Mouse (Mus musculus) stomach, embryonic 16.5 days (tissue): ENCODE measurements around the gene Lmbr1l. TPM values are rescaled to one million over a fixed set of nuclear protein-coding genes. Genes with fewer than 3 reads are reported as not detected.
A peak's percentile ranks its signal among the peaks of the same experiment; 100 is the strongest.

Experiments
- ATAC-seq: fragments of 200-750 bp; cut with Nextera tagmentation; 2 replicates; pipeline ENCODE4 v1.8.0; 2017; ENCODE audit warnings: moderate number of reproducible peaks, moderate TSS enrichment; ENCODE audit not compliant: insufficient read depth, low FRiP score
- H3K27ac ChIP-seq: fragments of 300-500 bp; sonication (generic); 2 replicates; pipeline ENCODE4 v1.5.1; 2014; ENCODE audit warnings: low read length
- H3K27me3 ChIP-seq: fragments of 300-500 bp; sonication (generic); 2 replicates; pipeline ENCODE4 v1.6.1; 2014; ENCODE audit warnings: low read length, control low read depth, mixed read lengths; ENCODE audit not compliant: control insufficient read depth, insufficient read depth
- H3K36me3 ChIP-seq: fragments of 300-500 bp; sonication (generic); 2 replicates; pipeline ENCODE4 v1.6.1; 2014; ENCODE audit warnings: low read length; ENCODE audit not compliant: control insufficient read depth, insufficient read depth
- H3K4me1 ChIP-seq: fragments of 300-500 bp; sonication (generic); 2 replicates; pipeline ENCODE4 v1.6.1; 2014; ENCODE audit warnings: low read length, control low read depth, mixed read lengths; ENCODE audit not compliant: control insufficient read depth, insufficient read depth
- H3K4me2 ChIP-seq: fragments of 300-500 bp; sonication (generic); 2 replicates; pipeline ENCODE4 v1.6.1; 2014; ENCODE audit warnings: low read depth, low read length, mixed read lengths
- H3K4me3 ChIP-seq: fragments of 300-500 bp; sonication (generic); replicated peaks from 2 replicates; pipeline ENCODE4 v1.5.1; 2014; ENCODE audit warnings: mild to moderate bottlenecking, low read length
- H3K9ac ChIP-seq: fragments of 300-500 bp; sonication (generic); 2 replicates; pipeline ENCODE4 v1.6.1; 2014; ENCODE audit warnings: low read length
- H3K9me3 ChIP-seq: fragments of 300-500 bp; sonication (generic); replicated peaks from 2 replicates; pipeline ENCODE4 v1.6.1; 2016; ENCODE audit warnings: low read length, control low read depth; ENCODE audit not compliant: control insufficient read depth
- WGBS: fragments of 180-500 bp; shearing (Covaris S2); extraction: QIAGEN DNeasy Blood & Tissue Kit; methylation state at CpG from one replicate; pipeline ENCODE4 v1.1.7; 2014; 5-methylcytosine and 5-hydroxymethylcytosine counted together
- polyA plus RNA-seq: library from polyadenylated mRNA; unstranded; fragments of >200 nt; fragmentation: Nextera tagmentation; extraction: Ambion mirVana; gene quantifications from 2 replicates; pipeline ENCODE4 v1.2.1, GENCODE M21; 2015

The Lmbr1l gene
- polyA plus RNA-seq, 1 experiment from 2014 or later: 14.8 TPM

DNA sequence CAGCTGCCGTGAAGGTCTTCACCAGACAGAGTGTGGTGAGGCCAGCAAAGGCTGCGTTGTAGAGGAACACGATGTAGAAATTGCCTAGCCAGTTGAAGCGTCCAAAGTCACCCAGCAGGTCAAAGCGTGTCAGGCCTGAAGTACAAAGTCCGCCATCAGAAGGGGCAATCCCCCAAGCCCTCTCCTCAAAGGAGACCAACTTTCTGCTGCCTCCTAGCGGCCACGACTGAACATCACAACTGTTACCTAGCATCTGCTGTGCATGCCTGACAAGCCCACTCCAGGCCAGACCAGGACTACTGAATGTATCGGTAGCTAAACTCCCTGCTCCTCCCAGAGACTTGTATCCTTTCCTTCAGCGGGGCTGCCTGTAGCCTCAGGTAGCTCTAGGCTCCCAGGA is 13.3 kb downstream of the Lmbr1l start:
- H3K4me1 ChIP-seq: no peaks in the 10 kb centered on the region
- no peak overlapping the region for H3K27ac ChIP-seq
- H3K4me3 ChIP-seq: no peak overlapping the region
- no peaks in the 10 kb centered on the region for H3K27me3 ChIP-seq
- WGBS: 27% methylated on average over 10 of the region's 10 CpGs
- H3K9ac ChIP-seq: no peak overlapping the region
- H3K9me3 ChIP-seq: no peaks in the 10 kb centered on the region
- no peak for ATAC-seq
- H3K36me3 ChIP-seq: peaks cover 10% of the 10 kb centered on the region; the same call in 1 of the 2 replicates
- no peak overlapping the region for H3K4me2 ChIP-seq

DNA sequence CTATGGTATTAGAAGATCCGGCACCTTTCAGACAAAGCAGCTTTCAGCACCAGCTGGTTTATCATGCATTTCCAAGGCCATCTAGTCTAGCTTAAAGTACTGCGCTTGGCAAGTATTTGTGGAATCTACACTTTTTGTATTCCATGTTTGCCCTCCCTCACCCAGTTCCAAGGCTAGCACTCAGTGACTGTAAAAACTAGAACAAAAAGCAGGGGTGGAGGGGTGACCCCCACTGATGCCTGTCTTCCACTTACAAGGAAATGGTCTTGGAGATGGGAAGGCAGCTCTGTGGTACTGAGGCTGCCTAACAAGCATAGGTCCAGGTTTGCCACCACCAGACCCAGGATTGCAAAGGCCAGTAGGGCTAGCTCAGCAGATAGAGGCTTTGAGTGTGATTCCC is 15.4 kb downstream of the Lmbr1l start:
- ATAC-seq: no peak
- H3K4me2 ChIP-seq: no peak overlapping the region
- no peak overlapping the region for H3K4me3 ChIP-seq
- no peak overlapping the region for H3K27ac ChIP-seq
- H3K9ac ChIP-seq: no peak overlapping the region
- peaks cover 9% of the 10 kb centered on the region for H3K4me1 ChIP-seq
- peaks cover 10% of the 10 kb centered on the region; the same call in 1 of the 2 replicates for H3K36me3 ChIP-seq
- peaks cover 19% of the 10 kb centered on the region for H3K27me3 ChIP-seq
- WGBS: 75% methylated on average over 2 of the region's 2 CpGs
- no peaks in the 10 kb centered on the region for H3K9me3 ChIP-seq

DNA sequence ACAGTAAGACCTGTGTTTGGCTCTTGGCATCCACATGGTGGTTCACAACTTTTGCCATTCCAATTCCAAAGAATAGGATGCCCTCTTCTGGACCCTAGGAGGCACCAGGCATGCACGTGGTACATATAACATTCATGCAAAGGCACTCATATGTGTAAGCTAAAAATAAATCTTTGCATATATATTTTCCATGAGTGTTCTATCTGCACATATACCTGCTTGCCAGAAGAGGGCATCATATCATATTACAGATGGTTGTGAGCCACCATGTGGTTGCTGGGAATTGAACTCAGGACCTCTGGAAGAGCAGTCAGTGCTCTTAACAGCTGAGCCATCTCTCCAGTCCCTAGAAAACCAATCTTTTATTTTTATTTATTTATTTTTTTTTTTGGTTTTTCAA is 16.5 kb downstream of the Lmbr1l start:
- H3K9ac ChIP-seq: no peak overlapping the region
- no peak overlapping the region for H3K4me3 ChIP-seq
- H3K27ac ChIP-seq: no peak overlapping the region
- peaks cover 26% of the 10 kb centered on the region for H3K27me3 ChIP-seq
- peaks cover 5% of the 10 kb centered on the region; the same call in 1 of the 2 replicates for H3K36me3 ChIP-seq
- H3K9me3 ChIP-seq: no peaks in the 10 kb centered on the region
- 65% methylated on average over 1 of the region's 1 CpGs for WGBS
- no peak overlapping the region for H3K4me2 ChIP-seq
- ATAC-seq: no peak
- H3K4me1 ChIP-seq: peaks cover 9% of the 10 kb centered on the region

DNA sequence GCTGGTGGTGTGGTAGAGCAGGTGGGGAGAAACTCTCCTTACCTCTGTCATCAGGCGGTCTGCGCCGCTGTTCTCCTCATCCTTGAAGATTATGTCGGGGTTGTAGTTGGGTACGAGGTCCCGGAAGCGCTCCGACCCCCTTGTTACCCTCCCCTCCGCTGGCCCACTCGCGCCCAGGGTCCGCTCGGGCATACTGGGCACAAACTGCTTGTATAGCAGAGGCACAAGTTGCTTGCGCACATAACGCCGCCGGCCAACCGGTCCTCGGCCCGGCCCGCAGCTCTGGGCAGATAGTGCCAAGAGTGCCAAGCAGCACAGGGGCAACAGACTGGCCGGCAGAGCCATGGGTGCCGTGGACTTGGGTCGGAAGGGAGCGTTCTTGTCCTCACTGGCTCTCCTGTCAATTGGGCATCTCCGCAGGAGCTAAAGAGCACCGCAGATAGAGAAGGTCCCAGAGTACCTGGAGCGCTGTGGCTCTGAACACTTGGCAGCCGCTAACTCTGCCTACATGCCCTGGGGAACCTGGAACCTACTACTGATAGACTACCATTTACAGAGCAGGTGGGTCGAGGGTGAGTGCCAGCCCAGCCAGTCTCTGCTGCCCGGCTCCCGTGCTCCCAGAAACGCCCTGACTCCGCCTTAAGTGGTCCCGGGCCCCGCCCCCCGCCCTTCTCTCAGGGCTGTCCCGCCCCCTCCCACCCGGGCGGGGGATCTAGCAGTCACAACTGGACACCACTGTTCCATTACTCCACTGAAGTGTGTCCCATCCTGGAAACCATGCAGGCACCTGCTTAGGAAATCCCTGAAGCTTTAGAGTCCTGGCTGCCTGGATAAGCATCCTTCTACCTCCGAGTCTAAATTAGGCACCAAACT is 19.9 kb downstream of the Lmbr1l start, which contains the start of gene Dhh:
Gene Dhh, minus strand, starts transcription at position 613 of the 873 bp plus-strand sequence.
- no peak for ATAC-seq
- Histone ChIP-seq H3K27ac (no peak within 1 kb of the TSS), H3K27me3 (peaks cover 58% of the 10 kb centered on the region), H3K9me3 (no peaks in the 10 kb centered on the region), H3K4me2 (peak within 1 kb of the TSS; percentile 45), H3K4me1 (peaks cover 19% of the 10 kb centered on the region), H3K4me3 (peak within 1 kb of the TSS; percentile 26), H3K9ac (no peak within 1 kb of the TSS; the same call in 1 of the 2 replicates), H3K36me3 (no peaks in the 10 kb centered on the region)
- WGBS: 1% methylated on average over 41 of the region's 41 CpGs

DNA sequence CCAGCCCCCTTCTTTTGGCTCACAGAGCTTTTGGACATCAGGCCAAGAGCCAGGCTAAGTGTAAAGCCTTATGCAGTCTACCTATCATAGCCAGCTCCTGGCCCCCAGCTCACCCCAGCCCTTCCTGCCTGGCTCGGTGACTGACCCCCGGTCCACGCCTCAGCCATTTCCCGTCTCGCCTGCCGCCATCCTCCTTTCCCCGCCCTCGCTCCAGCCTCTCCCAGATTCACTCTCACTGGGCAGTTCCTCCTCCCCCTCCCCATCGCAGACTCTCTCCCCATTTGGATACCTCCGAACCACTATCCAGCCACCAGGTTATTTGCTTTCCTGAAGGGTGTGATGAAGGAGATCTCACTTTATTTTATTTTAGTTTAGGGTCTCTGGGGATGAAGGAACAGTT is 20.5 kb downstream of the Lmbr1l start:
- Histone ChIP-seq H3K4me3 (peak overlapping the region; percentile 26; the same call in 1 of the 2 replicates), H3K4me1 (peaks cover 19% of the 10 kb centered on the region), H3K27me3 (peaks cover 62% of the 10 kb centered on the region)

DNA sequence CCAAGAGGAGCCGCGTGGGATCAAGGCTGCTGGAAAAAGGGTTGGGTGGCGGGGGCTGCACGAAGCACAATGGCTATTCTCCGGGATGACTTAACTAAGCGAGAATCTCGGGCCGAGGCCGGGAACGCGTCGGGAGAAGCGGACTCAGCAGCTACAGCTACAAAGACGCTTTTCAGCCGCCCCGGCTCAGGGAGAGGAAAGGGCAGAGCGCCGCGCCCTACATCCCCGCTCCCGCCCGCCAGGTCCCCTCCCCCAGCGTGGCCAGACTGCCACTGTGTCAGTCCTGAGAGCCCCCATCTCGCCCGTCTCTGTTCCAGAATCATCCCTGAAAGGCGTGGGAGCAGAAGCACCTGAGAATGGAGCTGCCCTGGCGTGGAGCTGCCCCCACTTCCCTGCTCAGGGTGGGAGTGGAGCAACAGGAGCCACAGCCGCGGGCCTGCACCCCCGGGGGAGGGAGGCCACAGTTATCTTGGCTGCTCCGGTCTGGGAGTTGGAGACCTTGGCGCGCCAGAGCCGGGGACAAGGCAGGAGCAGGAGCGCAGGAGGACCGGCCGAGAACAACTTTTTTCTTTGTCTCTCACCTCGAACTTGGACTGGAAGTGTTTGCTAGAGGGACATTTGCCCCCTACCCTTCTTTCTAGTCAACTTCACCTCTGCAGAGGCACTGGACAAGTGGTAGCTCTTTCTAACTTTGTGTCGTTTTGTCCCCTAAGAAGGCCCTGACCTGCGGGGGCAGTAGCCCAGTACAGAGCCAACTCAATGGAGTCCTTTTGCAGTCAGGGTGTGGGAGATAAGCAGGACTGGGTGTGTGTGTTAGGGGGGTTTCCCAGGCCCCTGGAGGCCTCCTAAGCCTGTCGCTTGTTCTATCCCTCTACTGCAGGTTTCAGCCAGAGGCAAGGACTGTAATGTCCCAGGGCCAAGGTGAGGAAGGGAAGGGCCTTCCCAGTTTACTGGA is 22.1 kb downstream of the Lmbr1l start:
- peak overlapping the region; percentile 42 for H3K9ac ChIP-seq
- peaks cover 69% of the 10 kb centered on the region for H3K27me3 ChIP-seq

More for the DNA sequence above, 20.5 kb downstream of the Lmbr1l start:
- 4% methylated on average over 10 of the region's 10 CpGs for WGBS
- H3K36me3 ChIP-seq: no peaks in the 10 kb centered on the region
- H3K9me3 ChIP-seq: no peaks in the 10 kb centered on the region
- H3K4me2 ChIP-seq: peak overlapping the region; percentile 45
- no peak overlapping the region for H3K9ac ChIP-seq
- no peak for ATAC-seq
- H3K27ac ChIP-seq: no peak overlapping the region

DNA sequence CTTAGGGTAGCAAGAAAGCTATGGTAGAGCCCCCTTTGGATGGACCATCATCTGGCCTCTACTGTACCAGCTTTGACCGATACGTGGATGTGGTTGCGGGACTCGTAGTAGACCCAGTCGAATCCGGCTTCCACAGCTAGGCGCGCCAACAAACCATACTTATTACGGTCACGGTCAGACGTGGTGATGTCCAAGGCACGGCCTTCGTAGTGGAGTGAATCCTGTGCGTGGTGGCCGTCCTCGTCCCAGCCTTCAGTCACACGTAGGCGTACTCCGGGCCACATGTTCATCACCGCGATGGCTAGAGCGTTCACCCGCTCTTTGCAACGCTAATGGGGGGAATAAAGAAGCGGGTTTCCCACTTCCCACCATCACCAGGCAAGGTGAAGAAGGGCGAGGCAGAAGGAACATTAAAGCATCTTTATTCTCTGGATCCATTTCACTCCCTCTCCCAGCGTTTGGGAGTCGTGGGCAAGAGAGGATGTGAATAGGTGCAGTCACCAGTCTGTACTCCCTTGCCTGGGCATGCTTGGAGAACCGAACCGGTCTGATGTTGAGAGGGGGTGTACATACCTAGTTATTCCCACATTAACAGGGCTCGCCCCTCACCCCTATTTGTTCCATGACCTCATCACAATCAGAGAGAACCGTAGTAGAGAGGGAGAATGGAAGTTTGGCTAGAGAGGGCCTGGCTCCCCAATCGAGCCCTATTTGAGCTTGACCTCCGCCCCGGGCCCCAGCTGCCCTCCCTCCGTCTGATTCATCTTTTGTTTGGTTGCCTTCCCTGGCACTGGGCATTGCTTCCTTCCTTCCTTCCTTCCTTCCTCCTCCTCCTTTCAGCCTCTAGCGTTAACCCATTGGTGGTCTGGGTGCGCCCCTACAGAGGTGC is 23.0 kb downstream of the Lmbr1l start:
- H3K4me3 ChIP-seq: peak overlapping the region; percentile 58
- peaks cover 27% of the 10 kb centered on the region for H3K4me1 ChIP-seq
- H3K27me3 ChIP-seq: peaks cover 69% of the 10 kb centered on the region
- H3K9me3 ChIP-seq: no peaks in the 10 kb centered on the region
- no peaks in the 10 kb centered on the region for H3K36me3 ChIP-seq
- no peak overlapping the region for H3K27ac ChIP-seq
- peak overlapping the region; percentile 69; the same call in 1 of the 2 replicates for H3K9ac ChIP-seq
- H3K4me2 ChIP-seq: peak overlapping the region; percentile 94
- WGBS: 10% methylated on average over 38 of the region's 38 CpGs
- no peak for ATAC-seq

More for the DNA sequence above, 22.1 kb downstream of the Lmbr1l start:
- Histone ChIP-seq H3K4me1 (peaks cover 27% of the 10 kb centered on the region), H3K27ac (no peak overlapping the region), H3K9me3 (no peaks in the 10 kb centered on the region), H3K4me2 (peak overlapping the region; percentile 63), H3K36me3 (no peaks in the 10 kb centered on the region), H3K4me3 (peak overlapping the region; percentile 32)
- 4% methylated on average over 41 of the region's 41 CpGs for WGBS
- ATAC-seq: no peak
